Mouse (Mus musculus) erythroblast, embryonic 14.5 days (primary cell): ENCODE results near the gene Megf6. TPM values are rescaled to one million over a fixed set of nuclear protein-coding genes. Genes with fewer than 3 reads are reported as not detected.

Source experiments
- H3K27me3 ChIP-seq: 2 replicates; pipeline ENCODE4 v1.6.1; 2012; ENCODE audit warnings: inconsistent platforms; ENCODE audit not compliant: control insufficient read depth
- H3K36me3 ChIP-seq: 2 replicates; pipeline ENCODE4 v1.6.1; 2012; ENCODE audit warnings: mild to moderate bottlenecking, inconsistent platforms; ENCODE audit not compliant: control insufficient read depth
- H3K4me1 ChIP-seq: 2 replicates; pipeline ENCODE4 v1.6.1; 2012; ENCODE audit warnings: inconsistent platforms; ENCODE audit not compliant: control insufficient read depth
- H3K4me3 ChIP-seq: replicated peaks from 2 replicates; pipeline ENCODE3; 2012; ENCODE audit warnings: moderate library complexity, mild to moderate bottlenecking, inconsistent platforms
- H3K9me3 ChIP-seq: 2 replicates; pipeline ENCODE4 v1.6.1; 2012; ENCODE audit warnings: low read length, inconsistent platforms, mixed read lengths; ENCODE audit not compliant: control insufficient read depth
- GATA1 ChIP-seq: IDR thresholded peaks from 2 replicates; pipeline ENCODE4 v1.6.1; 2012; ENCODE audit warnings: low read length, inconsistent platforms, mixed read lengths
- TAL1 ChIP-seq: IDR thresholded peaks from 3 replicates; pipeline ENCODE4 v1.6.1; 2012; ENCODE audit warnings: low read length, inconsistent platforms, mixed read lengths
- polyA plus RNA-seq: library from polyadenylated mRNA; stranded (reverse); fragments of >175 nt; gene quantifications from 2 replicates; pipeline ENCODE4 v1.2.3, GENCODE M21; 2012

Megf6 gene
- polyA plus RNA-seq, 1 experiment = under 0.01 TPM

DNA sequence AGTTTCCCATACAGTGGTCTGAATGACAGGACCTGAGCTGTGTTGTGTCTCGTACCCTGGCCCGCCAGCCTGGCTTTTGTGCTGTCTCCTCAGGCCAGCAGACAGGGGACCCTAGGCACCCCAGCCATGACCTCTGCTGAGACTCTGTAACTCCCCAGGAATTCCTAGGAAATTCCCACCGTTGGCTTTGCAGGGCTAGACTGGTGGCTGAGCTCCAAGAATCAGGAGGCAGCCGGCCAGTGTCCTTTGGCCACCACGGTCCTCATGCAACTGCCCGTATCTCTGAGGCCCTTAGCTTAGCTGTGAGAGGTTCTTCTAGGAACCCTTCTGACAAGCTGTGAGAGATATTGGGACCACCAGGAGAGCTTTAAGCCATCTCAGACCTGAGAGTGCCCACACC, 52.2 kb downstream of the Megf6 start:
- TF ChIP-seq TAL1 = no peak
- no peak for TF ChIP-seq GATA1
- H3K4me3 ChIP-seq = no peak overlapping the region
- H3K4me1 ChIP-seq = no peaks in the 10 kb centered on the region
- H3K27me3 ChIP-seq = no peaks in the 10 kb centered on the region
- H3K9me3 ChIP-seq = no peaks in the 10 kb centered on the region
- no peaks in the 10 kb centered on the region for H3K36me3 ChIP-seq

DNA sequence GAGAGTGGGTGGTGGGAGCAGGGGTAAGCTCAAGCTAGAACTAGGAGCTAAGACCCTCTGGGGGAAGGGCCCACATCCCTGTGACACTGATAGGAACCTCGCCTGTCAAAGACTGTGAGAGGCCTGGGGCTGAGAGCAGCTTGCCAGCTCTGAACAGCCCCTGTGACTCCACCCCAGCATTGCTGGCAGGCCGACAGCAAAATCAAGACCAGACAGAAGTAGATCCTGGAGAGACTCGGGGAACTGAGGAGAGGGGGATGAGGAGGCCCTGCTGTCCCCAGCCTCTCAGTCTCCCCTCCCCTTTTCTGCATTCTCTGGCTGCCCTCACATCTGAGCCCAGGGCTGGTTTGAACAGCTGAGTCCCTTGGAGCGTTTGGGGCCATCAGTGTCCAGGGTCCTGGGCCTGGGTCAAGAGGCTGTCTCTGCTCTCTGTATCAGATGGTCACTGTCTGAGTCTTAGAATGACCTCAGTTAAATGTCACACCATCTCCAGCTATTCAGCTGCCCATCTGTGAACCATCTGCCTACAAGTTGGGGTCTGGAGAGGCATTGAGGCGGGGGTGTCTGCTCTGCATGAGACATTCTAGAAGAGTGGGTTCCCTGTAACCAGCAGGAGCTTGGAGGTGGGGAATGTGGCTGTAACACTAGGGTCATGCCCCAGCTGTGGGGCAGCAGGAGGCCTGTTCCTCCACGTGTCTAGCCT, 53.9 kb downstream of the Megf6 start:
- Histone ChIP-seq H3K9me3 (no peaks in the 10 kb centered on the region), H3K4me3 (no peak overlapping the region), H3K36me3 (no peaks in the 10 kb centered on the region), H3K27me3 (no peaks in the 10 kb centered on the region), H3K4me1 (no peaks in the 10 kb centered on the region)
- TF ChIP-seq GATA1 (no peak), TAL1 (no peak)

DNA sequence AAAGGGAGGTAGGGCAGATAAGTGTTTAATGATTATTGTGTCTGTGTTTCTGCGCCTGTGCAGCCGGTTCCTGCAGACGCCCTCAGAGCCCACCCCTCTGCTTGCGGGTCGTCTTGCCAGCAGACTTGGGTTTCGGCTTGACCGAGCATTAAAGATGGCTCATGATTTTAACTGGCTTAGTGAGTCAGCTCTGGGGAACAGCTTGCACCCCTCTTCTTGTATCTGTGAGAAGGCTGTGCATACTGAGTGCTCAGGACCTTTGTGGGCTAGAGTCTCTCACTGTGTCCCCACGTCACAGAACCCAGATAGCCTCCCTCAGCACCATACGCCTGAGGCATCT, 54.4 kb downstream of the Megf6 start:
- no peak overlapping the region for H3K4me3 ChIP-seq

DNA sequence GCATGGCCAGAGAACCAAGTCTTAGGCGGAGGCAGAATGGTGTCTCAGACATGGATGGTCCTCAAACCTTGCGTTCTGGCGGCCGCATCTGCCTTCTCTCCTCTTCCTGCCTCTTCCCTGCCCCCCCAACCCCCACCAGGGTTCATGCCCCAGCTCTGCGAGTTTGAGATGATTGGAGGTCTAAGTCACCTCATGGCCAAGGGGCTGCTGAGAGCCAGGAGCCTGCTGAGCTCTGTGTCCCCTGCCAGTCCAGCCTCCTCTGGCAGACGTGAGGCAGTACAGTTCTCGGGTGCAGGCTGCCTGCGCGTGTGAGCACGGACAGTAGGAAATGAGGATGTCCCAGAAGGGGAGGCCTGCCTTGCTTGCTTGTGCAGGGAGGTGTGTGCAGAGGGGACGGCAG, 56.1 kb downstream of the Megf6 start:
- Histone ChIP-seq H3K36me3 (no peaks in the 10 kb centered on the region), H3K4me3 (no peak overlapping the region), H3K27me3 (no peaks in the 10 kb centered on the region), H3K4me1 (no peaks in the 10 kb centered on the region), H3K9me3 (no peaks in the 10 kb centered on the region)
- TF ChIP-seq TAL1 = no peak
- TF ChIP-seq GATA1 = no peak

More for the DNA sequence above, 54.4 kb downstream of the Megf6 start:
- no peaks in the 10 kb centered on the region for H3K9me3 ChIP-seq
- H3K27me3 ChIP-seq = no peaks in the 10 kb centered on the region
- H3K4me1 ChIP-seq = no peaks in the 10 kb centered on the region
- H3K36me3 ChIP-seq = no peaks in the 10 kb centered on the region
- TF ChIP-seq TAL1 (no peak), GATA1 (no peak)

DNA sequence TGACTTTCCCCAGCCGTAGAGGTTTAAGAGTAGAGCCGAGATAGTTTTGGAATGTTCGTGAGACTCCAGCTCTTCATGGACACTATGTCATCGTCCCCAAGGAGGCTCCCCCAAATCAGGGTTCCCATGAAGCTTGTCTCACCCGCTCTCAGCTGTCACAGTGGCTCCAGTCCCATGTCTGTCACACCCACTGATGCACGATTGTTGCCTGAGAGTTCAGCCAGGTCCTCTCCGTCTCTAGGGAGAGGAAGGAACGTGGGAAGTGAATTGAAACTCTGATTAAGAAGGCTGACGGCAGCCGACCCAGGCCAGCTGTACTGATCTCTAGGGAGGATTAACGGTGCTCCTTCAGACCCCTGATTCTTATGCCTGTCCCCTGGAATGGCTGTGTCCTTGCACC, 57.8 kb downstream of the Megf6 start:
- Histone ChIP-seq H3K4me1 (no peaks in the 10 kb centered on the region), H3K27me3 (no peaks in the 10 kb centered on the region), H3K9me3 (no peaks in the 10 kb centered on the region), H3K36me3 (no peaks in the 10 kb centered on the region), H3K4me3 (no peak overlapping the region)
- TF ChIP-seq TAL1 (no peak), GATA1 (no peak)

DNA sequence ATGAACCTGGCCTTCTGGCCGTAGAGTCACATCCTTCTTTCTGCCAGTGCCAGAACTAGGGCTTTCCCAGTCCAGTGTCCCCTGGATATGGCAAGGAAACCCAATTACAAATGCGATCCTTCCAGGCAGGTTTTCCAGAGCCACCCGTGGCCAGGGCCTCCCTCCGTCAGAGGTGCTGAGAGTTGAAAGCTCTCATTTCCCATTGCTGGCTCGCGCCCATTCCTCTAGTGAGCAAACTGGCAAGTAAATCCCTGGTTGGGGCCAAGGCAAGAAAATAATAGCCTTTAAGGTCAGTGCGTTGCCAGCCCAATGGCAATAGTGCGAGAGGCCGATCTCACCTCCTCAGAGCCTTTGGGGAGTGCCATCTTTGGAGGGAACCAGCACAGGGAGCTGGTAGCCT, 59.0 kb downstream of the Megf6 start:
- no peaks in the 10 kb centered on the region for H3K27me3 ChIP-seq
- H3K9me3 ChIP-seq = no peaks in the 10 kb centered on the region
- TF ChIP-seq TAL1 = no peak
- TF ChIP-seq GATA1 = no peak
- no peak overlapping the region for H3K4me3 ChIP-seq
- H3K4me1 ChIP-seq = no peaks in the 10 kb centered on the region
- no peaks in the 10 kb centered on the region for H3K36me3 ChIP-seq

DNA sequence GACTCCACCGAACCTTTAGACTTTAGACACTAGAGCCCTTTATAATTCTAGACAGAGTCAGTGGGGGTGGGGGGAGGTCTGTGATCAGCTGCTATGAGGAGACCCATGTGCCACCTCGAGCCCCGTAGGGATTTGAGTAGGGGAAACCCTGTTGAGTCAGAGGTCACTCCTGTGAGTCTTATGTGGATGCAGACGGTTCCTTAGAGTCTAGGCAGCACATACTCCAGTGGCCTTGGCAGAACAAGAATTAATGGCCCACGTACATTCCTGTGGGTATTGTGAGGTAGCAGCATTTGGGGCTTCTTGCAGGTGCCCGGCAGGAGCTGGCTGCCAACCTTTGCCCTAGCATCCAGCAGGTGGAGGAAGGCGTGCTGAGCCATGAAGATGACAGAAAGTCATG, 60.9 kb downstream of the Megf6 start:
- Histone ChIP-seq H3K9me3 (no peaks in the 10 kb centered on the region), H3K4me1 (no peaks in the 10 kb centered on the region), H3K27me3 (no peaks in the 10 kb centered on the region), H3K36me3 (no peaks in the 10 kb centered on the region), H3K4me3 (no peak overlapping the region)
- TF ChIP-seq TAL1 = no peak
- TF ChIP-seq GATA1 = no peak

DNA sequence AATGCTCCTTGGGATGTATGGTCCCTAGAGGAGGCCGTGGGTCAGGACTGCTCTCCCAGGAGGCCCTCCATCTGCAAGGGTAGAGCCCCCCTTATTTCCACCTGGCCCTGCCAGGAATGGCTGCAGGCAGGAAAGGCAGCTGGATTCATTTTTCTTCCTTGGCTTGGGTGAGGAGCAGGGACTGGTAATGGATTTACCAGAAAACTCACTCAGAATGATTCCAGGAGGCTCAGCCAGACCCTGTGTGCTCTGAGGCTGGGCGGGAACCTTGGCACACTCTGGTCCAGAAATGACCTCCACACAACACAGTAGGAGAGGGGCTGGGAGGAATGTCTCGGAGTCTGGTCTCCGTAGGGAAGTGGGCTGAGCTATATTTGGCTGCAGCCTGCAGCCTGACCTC, 61.8 kb downstream of the Megf6 start:
- Histone ChIP-seq H3K36me3 (no peaks in the 10 kb centered on the region), H3K4me1 (no peaks in the 10 kb centered on the region), H3K4me3 (no peak overlapping the region), H3K9me3 (no peaks in the 10 kb centered on the region), H3K27me3 (no peaks in the 10 kb centered on the region)
- TF ChIP-seq TAL1 = no peak
- no peak for TF ChIP-seq GATA1

DNA sequence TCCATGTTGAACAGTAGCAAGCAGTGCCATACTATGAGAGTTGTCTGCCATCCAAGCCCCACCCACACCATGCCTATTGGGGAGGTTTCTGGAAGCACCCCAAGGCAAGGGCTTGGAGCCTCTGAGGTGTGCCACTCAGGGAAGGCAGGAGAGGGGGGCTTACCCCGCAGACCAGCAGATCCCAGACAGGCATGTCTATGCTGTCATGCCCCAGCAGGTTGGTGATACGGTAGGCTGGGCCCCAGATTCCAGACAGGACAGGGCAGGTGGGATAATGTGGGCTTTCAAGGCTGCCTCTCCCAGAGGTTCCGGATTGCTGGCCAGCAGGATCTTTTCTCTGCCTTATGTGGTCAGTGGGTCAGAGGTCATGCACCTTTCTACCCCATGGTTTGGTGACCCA, 65.5 kb downstream of the Megf6 start:
- no peaks in the 10 kb centered on the region for H3K4me1 ChIP-seq
- no peaks in the 10 kb centered on the region for H3K9me3 ChIP-seq
- no peak for TF ChIP-seq TAL1
- no peak for TF ChIP-seq GATA1
- H3K36me3 ChIP-seq = no peaks in the 10 kb centered on the region
- H3K4me3 ChIP-seq = no peak overlapping the region
- 0 out of 2 replicates have a peak, but pooled peaks cover 3% of the 10 kb centered on the region for H3K27me3 ChIP-seq

DNA sequence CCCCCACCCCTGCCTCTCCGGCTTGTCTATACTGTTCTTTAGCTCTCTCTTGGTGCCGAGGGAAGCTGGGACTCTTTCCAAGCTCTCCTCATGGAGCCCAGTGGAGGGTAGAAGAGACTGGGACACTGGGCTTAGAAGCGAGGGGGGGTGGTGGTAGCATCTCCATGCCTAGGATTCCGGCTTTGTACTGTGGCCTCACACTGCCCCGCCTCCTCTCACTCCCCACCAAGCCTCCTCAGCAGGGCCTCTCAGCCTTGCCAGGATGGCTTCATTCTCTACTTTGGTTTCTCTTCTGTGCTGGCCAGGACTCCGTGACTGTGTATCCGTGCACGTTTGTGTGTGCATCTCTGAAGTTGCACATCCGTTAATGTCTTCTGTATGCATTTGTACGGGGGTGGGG, 66.4 kb downstream of the Megf6 start:
- Histone ChIP-seq H3K27me3 (0 out of 2 replicates have a peak, but pooled peaks cover 3% of the 10 kb centered on the region), H3K4me1 (no peaks in the 10 kb centered on the region), H3K4me3 (no peak overlapping the region), H3K36me3 (no peaks in the 10 kb centered on the region), H3K9me3 (no peaks in the 10 kb centered on the region)
- TF ChIP-seq GATA1 (no peak), TAL1 (no peak)
